Mouse (Mus musculus): ENCODE data around the gene Faf2.

The Faf2 gene

GRCm38 (mm10) chr13:54680184-54680853 is 58.7 kb downstream of the Faf2 start:
- no peak for DNase-seq (ENCODE audit: low spot score)

- DNase-seq (ENCODE audit: low spot score), result no peak
These were observed 59.7 kb downstream of the Faf2 start for GRCm38 (mm10) chr13:54681291-54681690.

DNA sequence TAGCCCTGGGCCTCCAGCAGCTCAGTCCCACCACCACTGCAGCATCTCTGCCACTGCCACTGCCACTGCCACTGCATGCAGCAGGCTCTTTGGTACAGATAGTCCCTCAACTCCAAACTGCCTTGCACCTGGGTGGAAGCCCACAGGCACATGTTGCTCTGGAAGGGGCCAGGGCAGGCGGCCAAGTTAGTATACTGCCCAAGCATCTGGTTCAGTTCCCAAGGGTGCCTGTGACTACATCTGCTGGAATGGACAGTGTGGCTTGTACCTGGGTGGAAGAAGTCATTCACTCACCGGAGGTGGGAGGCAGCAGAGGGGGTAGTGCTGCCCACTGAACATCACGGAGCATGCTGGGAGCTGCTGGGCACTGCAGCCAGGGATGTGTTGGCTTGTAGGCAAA is 61.7 kb downstream of the Faf2 start:
- DNase-seq (ENCODE audit: low spot score), result no peak

DNA sequence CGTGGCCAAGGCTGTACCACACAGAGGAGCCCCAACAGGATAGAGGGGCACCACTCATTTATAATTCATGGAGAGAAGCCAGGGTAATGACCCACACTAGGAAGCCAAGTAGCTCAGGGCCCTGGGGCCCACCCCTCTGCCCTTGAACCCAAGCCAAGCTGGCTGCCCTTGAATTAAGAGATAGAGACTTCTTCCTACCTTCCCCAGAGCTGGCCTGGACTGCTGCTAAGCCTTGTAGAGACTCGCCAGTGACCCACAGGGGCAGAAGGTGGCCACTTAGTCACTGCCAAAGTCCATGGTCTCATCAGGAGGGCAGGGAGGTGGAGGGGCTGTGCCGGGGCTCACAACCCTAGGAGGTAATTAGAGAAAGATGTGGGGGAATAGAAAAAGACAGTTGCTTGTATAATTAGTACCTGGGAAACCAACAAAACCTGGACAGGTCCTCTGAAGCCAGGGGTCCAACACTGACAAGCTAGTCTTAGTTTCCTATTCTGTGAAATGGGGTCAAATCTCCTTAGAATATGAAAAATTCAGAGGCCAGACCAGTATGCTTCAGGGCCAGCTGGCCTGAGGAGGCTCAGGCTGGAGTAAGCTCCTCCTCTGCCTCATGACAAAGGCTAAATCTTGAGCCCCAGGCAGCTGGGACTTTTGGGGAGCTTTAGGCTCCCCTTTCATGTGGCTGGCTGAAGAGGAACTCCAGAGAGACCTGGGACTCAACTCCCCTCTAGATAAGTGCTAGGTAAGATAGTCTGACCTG is 62.7 kb downstream of the Faf2 start:
- DNase-seq (ENCODE audit: low spot score), result no peak

GRCm38 (mm10) chr13:54685174-54685573 is 63.6 kb downstream of the Faf2 start:
- DNase-seq (ENCODE audit: low spot score), result peak; percentile 75

DNA sequence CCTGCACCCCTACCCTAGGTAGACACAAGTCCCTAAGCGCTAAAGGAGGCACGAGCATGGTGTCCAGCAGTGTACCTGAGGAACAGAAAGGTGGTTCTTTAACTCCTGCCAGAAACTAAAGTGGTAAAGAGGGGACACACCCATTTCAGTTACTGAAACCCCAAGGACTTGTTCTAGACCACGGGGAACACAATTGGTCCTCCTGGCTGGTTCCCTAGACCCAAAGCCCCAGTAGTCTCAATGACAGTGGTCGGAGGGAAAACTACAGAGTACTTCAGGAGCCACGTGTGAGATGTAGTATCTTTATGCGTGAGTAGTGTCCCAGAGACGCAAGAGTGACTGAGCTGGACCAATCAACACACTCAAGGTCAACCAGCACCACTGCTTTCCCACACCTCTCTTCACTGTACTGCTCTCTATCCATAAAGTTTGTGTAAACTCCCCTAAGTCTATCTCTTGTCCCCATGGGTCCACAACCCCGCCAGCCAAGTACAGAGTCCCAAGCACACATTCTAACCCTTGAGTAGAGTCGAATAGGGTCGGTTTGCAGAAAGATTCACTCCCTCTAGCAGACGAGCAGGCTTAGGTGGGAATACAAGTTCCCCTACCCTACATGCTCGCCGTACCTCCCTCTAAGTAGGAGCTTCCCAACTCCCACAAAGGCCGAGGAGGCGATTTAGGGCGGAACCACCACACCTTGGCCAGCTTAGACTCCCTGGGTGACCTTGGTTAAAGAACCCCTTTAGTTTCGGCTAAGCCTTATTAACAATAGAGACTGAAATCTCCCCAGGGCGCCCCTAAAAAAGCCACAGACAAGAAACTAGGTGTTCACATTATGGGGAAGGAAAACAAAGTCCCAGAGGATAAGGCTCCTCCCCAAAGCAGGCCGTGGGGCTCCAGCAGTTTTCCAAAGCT is 64.8 kb downstream of the Faf2 start:
- peak; percentile 12 for DNase-seq (ENCODE audit: low spot score)

DNA sequence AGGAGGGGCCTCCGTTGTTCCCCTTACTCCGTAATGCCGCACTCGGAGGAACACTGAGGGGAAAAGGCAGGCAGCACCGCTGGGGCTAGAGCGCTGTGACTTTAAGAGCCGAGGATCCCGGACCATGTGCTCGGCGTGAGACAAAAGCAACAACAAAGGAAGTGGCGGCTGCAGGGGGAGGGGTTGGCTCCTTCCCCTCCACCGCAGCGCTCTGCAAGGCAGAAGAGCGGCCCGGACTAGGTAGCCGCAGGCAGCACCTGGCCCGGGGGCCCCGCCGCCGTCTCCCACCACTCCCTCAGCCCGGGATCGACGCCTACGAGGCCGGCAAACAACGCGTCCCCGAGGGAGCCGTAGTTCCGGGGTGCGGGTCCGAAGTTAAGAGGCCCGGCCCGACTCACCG is 65.5 kb downstream of the Faf2 start:
- DNase-seq (ENCODE audit: low spot score), result peak; percentile 84

DNA sequence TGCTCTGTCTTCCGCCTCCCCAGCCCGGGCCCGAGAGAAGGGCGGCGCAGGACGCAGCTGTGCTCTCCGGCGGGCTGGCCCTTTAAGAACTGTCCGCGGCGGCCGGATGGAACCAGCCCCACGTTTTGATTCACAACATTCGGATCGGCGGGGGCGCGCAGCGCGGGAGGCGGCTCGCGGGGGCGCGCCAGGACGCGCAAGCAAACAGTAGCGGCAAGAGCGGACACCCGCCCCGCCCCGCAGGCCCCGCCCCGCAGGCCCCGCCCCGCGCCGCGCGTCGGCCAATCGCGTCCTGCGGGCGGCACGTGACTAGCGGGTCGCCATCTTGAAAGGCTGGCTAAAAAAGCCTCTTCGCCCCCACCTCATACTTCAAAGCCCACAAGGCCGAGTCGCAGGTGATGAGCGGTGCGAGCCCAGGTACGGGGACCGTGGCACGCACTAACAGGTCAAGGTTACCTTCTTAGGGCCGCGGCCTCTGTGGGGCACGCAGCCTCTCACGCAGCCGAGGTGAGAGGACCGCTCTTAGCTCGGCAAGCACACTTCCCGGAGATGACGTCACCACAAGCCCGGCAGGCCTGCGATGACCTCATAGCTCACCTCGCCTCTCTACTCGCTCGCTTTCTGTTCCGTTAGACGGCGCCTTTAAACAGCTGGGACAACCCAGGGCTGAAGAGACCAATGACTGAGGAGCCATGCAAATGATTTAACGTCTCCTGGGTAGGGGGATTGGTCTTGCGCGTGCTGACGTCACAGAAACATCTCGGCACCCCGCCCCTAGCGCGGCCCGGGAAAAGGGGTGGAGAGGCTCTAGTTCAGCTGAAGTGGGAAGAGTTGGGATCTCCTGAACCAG is 66.2 kb downstream of the Faf2 start:
- DNase-seq (ENCODE audit: low spot score), result peak; percentile 95

GRCm38 (mm10) chr13:54690151-54690740 is 68.7 kb downstream of the Faf2 start:
- DNase-seq (ENCODE audit: low spot score), result no peak

GRCm38 (mm10) chr13:54691737-54692136 is 70.2 kb downstream of the Faf2 start:
- DNase-seq (ENCODE audit: low spot score), result no peak

GRCm38 (mm10) chr13:54692711-54693557 is 71.3 kb downstream of the Faf2 start:
- DNase-seq (ENCODE audit: low spot score), result peak; percentile 12

DNA sequence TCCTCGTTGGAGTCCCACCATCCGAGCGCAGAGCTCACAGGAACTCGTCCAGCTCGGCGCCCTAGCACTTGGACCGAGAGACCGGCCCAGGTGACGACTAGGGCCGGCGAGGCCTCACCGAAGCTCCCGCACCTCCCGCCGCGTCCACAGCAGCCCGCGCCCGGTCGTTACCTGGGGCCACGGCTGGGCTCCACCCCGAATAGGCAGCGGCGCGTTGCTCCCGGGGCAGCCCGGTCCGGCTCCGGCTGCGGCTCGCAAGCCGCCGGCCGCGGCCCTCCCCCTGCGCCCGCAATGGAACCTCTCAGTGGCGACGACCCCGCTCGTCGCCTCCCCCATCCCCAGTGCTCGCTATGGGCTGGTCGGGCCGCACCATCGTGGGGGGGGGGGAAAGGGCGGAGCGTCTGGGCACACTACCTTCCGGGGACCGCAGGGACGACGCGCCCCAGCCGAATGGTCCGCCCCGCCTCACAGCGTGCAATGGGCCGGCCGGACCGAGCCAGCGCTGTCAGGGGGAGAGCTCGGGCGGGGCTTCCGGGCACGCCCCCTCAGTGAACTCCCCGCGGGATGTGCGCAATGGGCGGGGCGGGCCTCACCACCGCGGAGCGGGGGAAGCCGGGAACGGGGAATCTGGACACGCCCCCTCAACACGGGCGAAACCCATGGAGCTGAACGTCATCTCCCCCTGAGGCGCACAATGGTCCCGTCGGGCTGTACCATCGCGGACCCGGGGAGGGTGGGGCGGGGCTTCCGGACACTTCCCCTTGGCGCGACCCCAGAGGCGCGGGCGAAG is 72.2 kb downstream of the Faf2 start, which contains the start of gene Rnf44:
Rnf44 (minus strand) TSS at position 350 of the 790 bp plus-strand sequence.
- peak; percentile 99 for DNase-seq (ENCODE audit: low spot score)

GRCm38 (mm10) chr13:54694348-54695060 is 72.9 kb downstream of the Faf2 start:
- peak; percentile 87 for DNase-seq (ENCODE audit: low spot score)

DNA sequence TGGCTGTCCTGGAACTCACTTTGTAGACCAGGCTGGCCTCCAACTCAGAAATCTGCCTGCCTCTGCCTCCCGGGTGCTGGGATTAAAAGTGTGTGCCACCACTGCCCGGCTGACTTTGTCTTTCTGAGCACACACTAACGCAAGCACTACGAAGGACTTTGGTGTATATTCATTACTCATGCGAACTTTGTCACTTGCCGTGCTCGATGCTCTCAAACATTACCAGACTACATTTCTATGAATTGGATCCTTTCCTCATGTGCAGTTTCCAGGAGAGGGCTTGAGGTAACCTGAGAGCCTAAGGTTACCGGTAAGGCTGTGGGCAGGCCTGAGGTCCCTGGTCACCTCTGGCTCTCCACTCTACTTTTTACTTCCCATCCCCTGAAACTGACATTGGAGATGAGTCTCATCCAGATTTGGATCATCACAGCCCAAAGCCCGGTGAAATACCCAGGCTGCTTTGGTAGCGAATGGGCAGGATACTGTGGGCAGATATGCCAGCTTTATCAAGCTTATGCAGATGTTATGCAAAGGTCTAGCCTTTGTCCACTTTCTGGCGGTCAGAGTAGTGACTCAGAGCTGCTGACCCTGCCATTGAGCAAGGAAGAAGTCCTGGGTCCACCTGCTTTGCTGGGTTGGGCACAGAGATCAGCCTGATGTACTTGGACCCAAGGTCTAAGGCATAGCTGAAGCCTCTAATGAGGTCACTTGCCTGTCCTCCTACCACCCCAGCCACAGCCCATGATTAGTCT is 74.1 kb downstream of the Faf2 start:
- no peak for DNase-seq (ENCODE audit: low spot score)

DNA sequence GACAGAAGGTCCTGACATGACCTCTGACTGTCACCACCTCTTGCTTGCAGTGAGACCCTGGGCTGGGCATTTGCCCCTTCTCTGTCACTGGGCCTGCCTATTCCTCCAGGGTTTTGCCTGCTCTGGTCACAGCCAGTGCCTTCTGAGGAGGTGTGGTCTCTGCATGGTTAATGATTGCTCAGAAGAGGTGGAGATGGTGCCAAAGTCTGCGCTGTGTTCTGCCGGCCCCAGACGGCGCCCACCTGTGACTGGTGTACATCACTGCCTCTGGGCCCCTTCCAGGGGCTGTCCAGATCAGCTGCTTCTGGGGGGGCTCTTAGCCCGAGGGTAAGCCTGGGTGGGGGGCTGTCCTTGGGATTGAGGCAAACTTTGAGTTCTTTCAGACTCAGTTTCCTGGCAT is 79.7 kb downstream of the Faf2 start, which contains the start of gene Cdhr2:
Cdhr2 (plus strand) TSS at position 219 of the 400 bp plus-strand sequence.
- DNase-seq (ENCODE audit: low spot score), result no peak

DNA sequence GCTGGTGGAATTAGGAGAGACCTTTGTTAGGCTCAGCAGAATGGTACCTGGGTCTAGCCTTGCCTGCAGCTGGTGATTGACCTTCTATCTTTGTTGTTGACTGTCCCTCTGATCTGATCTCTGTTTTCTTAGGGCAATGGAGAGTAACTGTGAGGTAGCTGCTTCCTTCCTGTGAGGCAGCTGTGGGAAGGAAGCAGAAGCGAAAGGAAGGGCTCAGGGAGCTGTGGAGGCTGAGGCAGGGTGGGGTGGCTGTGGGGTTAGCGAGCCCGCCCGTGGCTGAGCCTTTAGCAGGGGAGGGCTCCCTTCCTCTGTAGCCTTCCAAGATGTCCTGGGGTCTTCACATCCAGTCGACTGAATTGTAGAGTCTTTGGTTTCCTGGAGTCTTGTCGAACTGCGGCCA is 80.9 kb downstream of the Faf2 start:
- no peak for DNase-seq (ENCODE audit: low spot score)

DNA sequence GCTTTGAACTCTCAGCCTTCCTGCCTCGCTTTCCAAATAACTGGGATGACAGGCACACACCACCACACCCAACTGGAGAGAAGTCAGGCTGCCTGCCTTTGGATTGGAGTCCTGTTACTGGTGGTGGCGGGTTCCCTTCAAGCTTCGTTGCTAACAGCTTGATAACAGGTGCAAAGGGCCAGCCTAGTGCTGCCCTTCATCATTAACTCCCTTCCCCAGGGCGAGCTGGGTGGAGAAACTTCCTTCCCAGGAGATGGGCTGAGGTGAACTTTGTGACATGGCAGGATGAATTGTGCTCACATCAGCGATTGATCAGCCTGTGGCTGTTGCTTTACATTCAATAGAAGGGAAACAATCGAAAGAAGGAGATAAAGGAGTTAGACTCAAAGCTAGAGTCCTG is 83.3 kb downstream of the Faf2 start:
- no peak for DNase-seq (ENCODE audit: low spot score)

DNA sequence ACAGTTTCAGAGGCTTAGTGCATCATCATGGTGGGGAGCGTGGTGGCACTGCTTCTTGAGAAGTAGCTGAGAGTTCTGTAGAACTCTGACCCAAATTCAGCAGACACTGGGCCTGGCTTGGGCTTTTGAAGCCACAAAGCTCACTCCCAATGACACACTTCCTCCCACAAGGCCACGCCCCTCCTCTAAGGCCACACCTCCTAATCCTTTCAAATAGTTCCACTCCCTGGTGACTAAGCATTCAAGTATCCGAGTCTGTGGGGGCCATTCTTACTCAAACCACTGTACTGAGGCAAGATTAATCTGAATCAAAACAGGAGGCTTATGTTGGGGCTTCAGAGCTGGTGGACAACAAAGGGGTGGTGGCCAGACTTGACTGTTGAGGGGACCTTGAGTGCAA is 89.3 kb downstream of the Faf2 start:
- no peak for DNase-seq (ENCODE audit: low spot score)

All from retina, embryonic 14.5 days (tissue).